Mouse (Mus musculus): ENCODE data around the gene Cd6.

Cd6 gene

DNA sequence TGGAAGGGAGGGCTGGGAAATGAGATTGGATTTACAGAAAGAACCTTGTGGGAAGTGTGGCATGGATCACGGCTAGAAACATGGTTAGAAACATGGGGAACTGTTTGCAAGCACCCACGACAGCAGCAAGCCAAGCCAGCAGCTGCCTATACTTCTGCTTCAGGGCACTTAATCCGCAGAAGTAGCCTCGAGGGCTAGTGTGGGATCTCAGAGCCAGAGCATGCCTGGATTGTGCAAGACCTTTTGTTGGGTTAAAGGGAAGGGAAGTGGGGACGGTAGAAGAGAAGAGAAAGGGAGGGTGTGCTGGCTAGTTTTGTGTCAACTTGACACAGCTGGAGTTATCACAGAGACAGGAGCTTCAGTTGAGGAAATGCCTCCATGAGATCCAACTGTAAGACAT is 26.1 kb downstream of the Cd6 start:
- DNase-seq (ENCODE audit: low read depth, low spot score) = no peak

DNA sequence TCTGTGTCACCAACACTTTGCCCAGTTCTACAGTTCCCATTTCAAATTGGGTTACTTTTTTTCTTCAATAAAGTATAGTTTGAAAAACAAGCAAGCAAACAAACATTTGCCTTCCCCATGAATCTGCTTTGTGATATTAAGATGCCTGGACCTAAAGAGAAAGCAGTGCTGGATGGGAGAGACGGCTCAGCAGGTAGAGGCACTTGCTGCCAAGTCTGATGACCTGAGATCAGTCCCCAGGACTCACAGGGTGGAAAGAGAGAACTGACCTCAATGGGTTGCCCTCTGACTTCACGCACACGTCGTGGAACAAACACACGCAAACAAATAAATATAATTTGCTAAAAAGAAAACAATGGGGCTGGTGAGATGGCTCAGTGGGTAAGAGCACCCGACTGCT is 28.0 kb downstream of the Cd6 start:
- no peak for DNase-seq (ENCODE audit: low read depth, low spot score)

DNA sequence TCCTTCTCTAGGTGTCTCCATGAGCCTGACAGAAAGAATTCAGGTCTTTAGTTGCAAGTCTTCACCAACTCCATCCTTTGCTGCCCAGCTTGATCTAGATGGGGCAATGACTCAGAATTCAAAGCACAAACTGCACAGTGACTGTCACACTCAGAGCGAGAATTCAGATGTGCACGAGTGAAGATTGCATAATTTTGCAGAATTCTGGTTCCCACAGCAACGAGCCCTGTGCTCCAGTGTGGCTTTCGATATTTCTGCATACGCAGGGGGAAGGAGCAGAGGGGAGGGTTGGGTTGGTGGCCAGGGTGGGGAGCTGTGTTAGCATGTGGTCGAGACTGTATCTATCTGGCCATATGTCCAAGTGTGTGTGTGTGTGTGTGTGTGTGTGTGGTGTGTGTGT is 28.8 kb downstream of the Cd6 start:
- peak; percentile 52 for DNase-seq (ENCODE audit: low read depth, low spot score)

DNA sequence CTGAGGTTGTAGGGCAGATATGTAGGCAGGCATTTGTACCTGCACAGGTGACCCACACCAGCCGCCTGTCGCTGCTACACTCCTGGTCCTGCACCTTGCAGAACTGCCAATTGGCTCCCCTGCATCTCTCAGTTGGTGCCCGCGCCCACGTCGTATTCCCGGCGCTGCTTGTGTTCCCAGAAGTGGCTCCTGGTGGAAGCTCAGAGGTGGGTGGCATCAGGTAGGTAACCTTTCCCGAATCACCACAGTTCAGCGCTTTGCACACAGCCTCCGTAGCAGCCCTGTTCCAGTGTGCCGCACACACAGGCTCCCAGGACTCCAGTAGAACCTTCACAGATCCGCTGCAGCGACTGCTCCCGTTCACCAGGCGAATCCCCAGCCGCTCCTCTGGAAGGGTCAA is 30.7 kb downstream of the Cd6 start:
- no peak for DNase-seq (ENCODE audit: low read depth, low spot score)

DNA sequence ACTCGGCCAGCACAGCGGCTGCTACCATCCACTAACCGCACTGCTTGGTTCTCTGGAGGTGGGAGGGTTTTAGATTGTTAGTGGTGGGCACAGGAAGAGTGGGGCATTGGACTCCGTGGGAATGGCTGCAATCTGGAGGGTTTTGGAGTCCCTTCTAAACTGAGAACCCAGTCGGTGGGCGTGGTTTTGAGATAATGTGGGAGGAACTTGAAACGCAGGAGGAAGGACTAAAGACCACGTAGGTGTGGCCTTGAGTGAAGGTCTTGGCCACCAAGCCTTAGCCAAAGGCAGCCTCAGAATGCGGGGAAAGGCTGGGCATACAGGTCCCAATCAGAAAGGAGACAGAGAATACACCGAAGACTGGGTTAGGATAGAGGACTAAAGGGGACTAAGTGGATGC is 31.3 kb downstream of the Cd6 start:
- no peak for DNase-seq (ENCODE audit: low read depth, low spot score)

DNA sequence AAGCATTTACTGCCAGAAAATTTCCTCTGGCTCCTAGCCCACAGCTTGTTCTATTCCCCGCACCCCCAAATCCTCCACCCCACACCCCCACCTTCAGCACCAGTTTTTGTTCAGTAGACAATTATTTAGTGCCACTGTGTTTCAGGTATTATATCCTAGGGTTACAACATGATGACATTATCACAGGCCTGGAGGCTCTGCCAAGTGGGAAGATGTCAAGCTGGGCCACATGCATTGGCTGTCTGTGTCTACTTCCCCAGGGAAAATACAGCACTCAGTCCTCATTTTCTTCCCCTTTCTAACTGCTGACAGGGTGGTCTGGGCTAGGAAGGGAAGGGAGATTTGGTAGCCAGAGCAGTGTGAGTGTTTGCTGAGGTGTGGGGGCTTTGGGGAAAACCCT is 34.9 kb downstream of the Cd6 start:
- DNase-seq (ENCODE audit: low read depth, low spot score) = no peak

DNA sequence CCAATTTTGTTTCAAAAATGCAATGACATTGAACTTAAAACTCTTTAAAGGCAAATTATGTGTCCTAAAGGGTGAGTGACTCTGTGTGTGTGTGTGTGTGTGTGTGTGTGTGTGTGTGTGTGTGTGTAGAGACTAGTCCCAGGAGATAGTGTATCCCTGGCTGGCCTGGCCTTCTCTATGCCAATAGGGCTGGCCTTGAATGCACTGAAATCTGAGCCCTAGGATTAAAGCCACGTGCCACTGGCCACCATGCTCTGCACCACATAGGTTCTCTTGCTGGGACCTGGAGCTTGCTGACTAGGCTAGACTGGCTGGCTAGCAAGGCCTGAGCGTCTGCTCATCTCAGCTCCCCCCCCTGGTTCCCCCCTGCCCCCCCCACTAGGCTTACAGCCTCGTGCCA is 36.8 kb downstream of the Cd6 start:
- DNase-seq (ENCODE audit: low read depth, low spot score) = no peak

DNA sequence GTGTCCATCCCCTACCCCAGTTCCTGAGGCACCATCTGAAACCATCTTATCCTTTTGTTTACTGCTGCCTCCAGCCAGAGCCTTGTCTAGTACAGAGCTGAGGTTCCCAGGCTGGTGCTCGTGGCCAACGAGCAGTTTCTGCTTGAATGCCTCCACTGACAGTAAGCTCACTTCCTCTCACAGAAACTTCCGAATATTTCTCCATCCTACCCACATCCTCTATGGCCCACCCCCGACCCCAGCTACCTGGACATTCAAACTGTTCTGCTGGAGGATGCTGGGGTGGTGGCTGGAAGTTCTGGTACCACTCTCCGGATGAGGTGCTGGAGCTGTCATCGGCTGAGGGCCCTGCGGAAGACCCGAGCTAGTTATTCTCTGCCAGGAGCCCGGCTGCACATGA is 39.5 kb downstream of the Cd6 start:
- no peak for DNase-seq (ENCODE audit: low read depth, low spot score)

DNA sequence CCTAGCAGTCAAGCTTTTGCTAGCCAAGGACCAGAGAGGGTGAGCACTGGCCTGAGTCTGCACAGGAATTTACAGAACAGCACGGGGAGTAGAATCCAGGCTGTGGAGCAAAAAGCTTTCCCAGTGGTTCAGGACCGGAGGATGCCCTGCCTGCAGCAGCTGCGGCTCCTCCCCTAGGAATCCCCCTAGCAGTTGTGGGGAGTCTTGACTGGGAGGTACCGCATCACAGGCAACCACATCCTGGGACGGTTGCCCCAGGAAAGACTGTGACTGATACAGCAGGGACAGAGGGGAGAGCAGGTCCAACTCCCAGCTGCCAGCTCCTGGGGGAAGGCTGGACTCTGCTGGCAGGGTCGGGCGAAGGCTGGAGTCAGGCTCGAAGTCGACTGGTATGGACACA is 41.6 kb downstream of the Cd6 start:
- DNase-seq (ENCODE audit: low read depth, low spot score) = peak; percentile 81

DNA sequence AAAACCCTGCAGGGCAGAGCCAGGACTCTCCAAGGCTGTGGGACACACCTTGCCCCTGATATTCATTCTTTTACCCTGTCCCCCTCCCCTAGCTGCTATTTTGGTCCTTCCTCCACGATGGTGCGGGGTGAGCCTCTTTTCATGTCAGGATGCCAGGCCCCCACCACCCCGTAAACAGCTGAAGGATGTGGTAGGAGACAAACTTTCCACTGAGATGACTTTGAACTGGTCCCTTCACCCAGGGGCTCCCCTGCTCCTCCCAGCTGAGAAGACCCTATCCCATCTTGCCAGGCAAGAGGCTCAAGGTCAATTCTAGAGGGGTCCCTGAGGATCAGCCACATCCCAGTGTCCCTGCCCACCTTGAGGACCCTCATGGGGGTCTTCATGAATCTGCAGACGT is 42.5 kb downstream of the Cd6 start:
- peak; percentile 79 for DNase-seq (ENCODE audit: low read depth, low spot score)

DNA sequence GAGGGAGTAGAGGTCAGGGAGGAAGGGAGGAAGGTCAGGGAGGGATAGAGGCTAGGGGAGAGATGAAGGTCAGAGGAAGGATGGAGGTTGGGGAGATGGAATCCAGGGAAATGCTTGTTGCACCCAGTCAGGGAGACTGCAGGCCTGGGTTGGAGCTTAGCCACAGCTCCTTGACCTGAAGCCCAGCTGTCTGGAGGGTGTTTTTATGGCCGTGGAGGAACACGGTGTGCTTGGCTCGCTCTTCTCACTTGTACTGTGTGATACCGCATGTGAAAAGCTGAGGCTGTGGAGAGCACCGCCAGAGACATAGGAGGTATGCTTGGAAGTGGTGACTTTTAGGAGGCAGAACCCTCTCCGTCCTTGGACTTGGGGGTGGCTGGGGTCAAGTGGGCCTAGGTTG is 43.1 kb downstream of the Cd6 start:
- no peak for DNase-seq (ENCODE audit: low read depth, low spot score)

DNA sequence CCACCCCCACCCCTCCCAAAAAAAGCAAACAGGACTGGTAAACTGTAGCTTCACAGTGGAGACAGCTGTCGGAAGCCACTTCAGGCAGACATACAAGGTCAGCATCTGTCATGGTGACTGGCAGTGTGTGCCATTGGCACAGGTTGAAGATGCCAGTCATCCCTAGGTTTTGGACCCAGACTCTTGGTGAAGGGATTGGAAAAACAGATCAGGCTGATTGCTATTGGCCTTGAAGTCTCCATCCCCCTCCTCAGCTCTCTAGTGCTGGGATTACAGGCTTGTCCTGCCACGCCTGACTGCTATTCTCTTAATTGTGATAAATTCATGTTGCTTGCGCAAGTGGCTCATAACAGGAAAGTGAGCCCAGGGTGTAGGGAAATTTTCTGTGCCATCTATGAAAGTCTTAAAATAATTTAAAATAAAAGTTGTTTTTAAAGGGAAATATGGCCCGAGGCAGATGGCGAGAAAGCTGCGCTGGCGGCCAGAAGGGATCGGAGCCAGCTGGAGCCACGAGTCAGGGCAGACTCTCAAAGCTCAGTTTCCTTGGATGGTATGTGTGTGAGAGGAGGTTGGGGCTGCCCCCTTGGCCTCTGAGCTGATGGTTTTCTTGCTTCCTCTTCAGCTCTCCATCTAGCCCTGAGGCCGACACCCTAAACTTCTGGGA is 44.9 kb downstream of the Cd6 start:
- DNase-seq (ENCODE audit: low read depth, low spot score) = no peak

DNA sequence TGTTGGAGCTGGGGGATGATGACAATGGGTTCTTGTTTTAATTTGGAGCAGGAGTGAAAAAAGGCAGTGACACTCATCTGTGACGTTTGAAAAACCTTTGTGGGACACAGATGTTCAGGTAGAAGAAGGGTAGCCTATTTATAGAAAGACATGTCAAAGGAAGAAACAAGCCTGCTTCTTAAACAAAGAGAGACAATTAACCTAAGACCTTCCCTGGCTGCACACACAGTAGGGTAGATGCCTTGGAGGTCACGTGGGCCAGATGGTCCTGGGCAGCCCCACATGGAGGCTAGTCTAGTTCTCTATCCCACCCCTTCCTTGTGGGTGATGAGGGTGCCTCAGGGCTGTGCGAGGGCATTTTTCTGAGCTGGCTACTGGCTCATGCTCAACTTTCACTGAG is 45.8 kb downstream of the Cd6 start:
- peak; percentile 55 for DNase-seq (ENCODE audit: low read depth, low spot score)

DNA sequence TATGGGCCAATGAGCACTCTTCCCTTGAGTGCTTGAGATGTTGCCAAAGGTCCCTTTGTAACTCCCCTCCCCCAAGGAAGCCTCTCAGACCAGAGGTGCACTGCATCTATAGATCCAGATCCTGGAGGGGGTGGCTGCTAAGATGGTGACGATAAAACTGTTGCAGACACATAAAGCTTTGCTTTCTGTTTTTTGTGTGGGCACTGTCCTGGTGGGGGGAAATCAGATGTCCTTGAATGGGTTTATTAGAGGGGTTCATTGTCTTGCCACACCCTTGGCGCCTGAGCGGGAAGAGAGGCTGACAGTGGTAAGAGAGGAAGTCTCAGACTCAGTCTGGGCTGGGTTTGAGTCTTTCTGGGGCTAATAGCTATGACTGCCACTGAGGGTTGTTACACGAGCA is 46.7 kb downstream of the Cd6 start:
- DNase-seq (ENCODE audit: low read depth, low spot score) = peak; percentile 58

DNA sequence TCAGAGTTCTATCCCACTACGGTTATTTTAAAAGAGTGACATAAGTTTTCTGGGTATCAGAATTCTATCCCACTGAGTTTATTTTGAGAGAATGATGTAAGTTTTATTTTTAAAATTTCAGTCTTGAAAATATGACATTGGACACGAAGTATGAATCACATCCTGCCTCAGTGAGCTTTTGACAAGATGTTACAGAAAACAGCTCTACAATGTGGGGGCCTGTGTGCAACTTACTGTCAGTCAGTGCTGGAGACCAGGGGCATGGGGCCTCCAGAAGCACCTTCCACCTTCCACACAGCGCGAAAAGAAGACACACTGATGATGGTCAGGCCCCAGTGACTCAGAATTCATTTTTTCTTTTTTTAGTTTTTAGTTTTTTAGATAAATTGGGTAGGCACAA is 48.2 kb downstream of the Cd6 start:
- peak; percentile 61 for DNase-seq (ENCODE audit: low read depth, low spot score)

DNA sequence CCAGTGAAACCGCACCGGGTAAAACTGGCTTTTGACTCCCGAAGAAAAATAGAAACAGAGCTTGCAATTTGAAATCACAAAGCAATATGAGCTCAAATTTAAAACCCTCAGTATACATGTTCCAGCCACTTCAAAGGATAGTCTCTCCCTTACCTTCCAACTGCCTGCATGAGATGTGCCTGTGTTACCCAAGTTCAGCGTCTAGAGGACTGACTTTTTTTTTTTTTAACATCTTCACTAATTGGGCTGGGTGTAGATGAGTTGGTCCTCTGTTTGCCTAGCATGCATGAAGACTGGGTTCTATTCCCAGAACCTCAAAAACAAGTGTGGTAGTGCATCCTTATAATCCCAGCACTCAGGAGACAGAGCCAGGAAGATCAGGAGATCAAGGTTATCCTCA is 53.0 kb downstream of the Cd6 start:
- DNase-seq (ENCODE audit: low read depth, low spot score) = no peak

DNA sequence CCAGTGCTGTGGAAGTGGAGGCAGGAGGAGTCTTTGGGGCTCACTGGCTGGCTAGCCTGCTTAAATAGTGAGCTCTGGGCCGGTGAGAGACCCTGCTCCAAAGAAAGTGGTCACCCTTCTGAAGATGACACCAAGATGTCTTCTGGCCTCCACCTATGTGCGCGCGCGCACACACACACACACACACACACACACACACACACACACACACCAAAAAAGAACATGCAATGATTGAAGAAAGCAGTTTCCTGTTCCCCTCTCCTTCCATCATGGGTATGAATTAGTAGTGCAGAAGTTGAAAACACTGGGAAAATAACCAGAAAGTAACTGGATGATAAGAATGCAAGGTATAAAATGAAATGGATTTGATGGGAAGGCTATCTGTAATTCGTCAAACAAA is 55.7 kb downstream of the Cd6 start:
- no peak for DNase-seq (ENCODE audit: low read depth, low spot score)

DNA sequence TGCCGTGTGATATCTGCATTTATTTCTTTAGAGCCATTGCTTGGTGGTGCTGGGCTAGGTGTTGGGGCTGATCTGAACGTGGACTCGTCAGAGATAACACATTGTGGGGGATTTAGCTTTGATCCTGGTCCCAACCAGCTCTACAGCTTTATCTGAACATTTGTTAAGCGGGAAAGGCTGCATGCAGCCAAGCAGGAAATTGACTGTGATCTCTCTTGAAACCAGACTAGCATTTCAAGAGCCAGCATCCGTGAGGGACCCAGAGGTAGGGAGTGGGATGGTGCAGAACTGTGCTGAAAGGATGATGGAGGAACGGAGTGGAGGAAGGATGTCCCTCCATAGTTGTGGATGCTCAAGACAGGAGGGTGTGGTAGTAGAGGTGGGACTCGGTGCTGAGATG is 56.5 kb downstream of the Cd6 start:
- DNase-seq (ENCODE audit: low read depth, low spot score) = no peak

DNA sequence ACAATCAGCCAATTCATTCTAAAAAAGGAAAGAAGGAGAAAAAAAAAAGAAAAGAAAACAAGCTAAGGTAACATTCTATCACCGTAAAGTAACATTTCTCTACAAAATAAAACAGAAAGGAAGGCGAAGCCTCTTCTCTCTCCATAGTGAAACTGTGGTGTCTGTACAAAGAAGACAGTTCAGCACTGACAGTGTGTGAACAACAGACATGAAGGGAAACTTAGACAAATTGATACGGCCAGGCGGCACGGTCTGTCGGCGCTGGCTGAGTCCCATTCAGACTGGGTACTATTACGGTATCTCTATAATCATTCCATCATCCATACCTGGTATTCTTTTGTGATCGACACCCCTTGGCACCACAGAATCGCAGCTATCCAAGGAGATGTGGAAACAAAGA is 57.0 kb downstream of the Cd6 start:
- DNase-seq (ENCODE audit: low read depth, low spot score) = peak; percentile 56

DNA sequence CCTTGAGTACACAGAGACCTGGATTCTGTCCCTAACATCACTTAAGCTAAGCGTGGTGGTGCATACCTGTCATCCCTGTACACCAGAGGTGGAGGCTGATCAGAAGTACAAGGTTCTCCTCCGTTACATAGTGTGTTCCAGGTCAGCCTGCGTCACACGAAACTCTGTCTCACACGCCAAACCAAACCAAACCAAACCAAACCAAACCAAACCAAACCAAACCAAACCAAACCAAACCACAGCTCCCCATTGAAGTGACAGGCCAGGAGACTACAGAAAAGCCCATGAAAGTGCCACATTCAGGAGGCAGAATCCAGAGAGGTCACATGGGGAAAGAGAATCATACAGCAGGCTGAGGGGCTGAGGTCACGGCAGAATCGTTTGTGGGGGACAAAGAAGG is 57.9 kb downstream of the Cd6 start:
- DNase-seq (ENCODE audit: low read depth, low spot score) = no peak

DNA sequence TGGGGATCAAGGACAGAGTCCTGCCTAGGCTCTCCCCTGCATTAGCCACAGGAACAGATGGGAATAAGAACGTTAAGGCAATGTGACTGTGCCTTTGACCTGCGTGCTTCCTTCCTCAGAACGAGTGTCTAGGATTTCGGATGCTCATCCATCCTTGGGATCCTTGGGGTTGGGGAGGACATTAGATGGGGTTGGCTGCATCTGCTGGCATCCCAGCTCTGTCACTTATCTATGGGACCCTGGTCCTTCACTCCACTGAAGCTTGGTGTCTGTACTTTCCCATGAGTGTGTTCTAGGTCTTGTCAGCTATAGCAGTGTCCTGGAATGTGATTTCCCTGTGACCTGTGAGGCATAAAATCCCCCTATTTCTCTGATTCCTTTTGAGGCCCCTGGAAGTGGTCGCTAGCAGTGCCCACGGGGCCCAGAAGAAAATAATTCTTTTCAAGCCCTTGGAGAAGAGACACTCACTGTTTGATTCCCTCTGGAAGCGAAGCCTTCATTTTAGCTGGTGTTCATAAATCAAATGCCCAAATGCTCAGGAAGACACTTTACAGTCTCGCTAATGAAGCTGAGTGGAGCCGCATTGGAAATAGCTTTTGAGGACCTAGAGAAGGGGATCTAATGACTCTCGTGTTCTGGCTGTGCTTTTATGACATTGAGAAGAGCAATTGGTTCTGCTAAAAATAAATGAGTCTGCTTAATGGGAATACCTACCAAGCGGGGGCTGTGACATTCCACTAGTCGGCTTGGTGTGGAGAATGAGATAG is 60.2 kb downstream of the Cd6 start:
- DNase-seq (ENCODE audit: low read depth, low spot score) = no peak

DNA sequence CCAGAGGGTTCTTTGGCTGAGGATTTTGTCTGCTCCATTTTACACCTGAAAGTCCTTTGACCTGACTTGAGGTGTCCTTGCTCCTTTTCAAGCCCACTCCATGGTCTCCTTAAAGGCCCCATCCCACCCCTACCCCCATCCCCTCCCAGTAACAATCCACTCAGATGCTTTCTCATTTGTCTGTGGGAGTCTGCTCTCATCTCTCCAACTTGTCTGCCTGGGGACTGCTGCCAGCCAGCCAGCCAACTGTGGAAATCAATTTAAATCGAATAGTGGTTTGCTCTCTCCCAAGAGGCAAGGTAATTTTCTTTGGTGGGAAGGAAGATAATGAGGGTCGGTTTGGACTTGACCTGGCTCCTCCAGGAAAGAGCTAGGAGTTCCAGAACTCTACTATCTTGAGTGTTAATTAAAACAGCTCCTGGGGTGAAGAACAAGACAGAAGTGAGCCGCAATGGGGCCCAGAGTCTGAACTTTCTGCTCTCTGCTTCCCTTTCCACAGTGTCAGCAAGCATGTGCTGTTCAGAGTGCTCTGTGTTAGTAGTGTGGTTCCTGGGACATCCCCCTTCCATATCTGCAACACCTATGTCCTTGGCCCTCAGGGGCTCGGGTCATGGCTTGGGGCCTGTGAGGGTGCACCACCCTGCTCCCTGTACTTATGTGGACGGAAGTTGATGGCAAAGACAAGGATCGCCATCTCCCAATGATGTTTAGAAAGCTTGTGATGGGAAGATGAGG is 61.0 kb downstream of the Cd6 start:
- DNase-seq (ENCODE audit: low read depth, low spot score) = no peak

DNA sequence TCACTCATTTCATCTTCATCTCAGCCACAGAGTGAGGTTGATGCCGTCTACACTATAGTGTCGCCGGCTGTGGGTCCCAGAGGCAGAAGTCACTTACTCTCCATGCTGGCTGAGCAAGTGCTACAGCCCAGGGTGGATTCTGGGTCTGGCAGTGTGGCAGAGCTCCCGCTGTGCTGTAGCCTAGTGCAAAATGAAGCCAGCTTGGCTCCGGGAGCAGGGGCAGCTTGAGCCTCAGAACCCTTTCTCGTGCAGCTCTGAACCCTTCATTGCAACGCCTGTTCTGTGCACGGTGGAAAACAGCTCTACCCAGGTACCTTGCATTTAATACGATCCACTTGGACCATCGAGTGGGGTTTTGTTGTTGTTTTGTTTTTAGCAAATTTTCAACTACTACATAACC is 62.2 kb downstream of the Cd6 start:
- no peak for DNase-seq (ENCODE audit: low read depth, low spot score)
